Comparison of ENCODE assay signal across 19 mouse cellular contexts in the genomic region with DNA sequence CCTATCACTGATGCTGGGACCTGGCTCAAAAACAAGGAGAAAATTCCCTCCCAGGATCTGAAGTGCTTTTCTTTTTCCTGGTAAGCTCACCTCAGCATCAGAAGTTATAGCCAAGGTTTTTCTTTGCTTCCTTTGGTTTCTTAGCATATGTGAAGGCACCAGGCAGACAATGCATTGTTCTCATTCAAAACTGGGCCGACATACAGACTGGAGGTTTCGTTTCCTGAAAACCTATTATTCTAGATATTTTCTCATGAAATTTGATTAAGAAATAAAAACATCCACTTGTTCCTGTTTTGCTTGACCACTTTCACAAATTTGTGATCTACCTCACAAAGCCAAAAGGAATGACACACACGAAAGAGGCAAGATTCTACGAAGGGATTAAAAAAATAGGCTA.
DNase-seq lines count a peak whose midpoint lies in the region; ATAC-seq lines count a peak whose summit lies in the region.
"Had no signal": no experiment of that assay in that cellular context is flagged by ENCODE, and none has a peak within 500 bp of the region (broad histone marks: within the 10 kb centered on the region; RNA-seq: fewer than 3 reads in every experiment).

No protein-coding gene starts in this region.

- peak; percentile 71 for ATAC-seq in granulocyte monocyte progenitor cell, adult 5-6 weeks (replicated peaks; ENCODE audit: poor library complexity, severe bottlenecking)
- peak; percentile 77 for ATAC-seq in megakaryocyte, adult 5-6 weeks (ENCODE audit: poor library complexity, severe bottlenecking)
- ATAC-seq in megakaryocyte progenitor cell, adult 5-6 weeks (replicated peaks; ENCODE audit: poor library complexity): peak; percentile 42; the same call in 1 of the 2 replicates
- ATAC-seq: activated CD4-positive, CD25-positive, alpha-beta regulatory T cell, adult 4 months; CD4-positive, CD25-positive, alpha-beta regulatory T cell, adult 4 months; Patski had no signal

- DNase-seq in retina, embryonic 14.5 days (ENCODE audit: low spot score): no peak
- DNase-seq in spleen, postnatal 14 days (ENCODE audit: low spot score in 2 of 2): no peak
- no peak for DNase-seq in cerebellum, adult 11-12 months
- DNase-seq: adrenal gland, adult 2 months; adrenal gland, adult 8-10 months; adrenal gland, postnatal 10 days; adrenal gland, postnatal 14 days; adrenal gland, postnatal 25 days; adrenal gland, postnatal 36 days; B cell, adult 2 months; cerebellum, adult 11 months; cerebellum, adult 18-20 months; cerebellum, adult 2 months had no signal
